Mouse (Mus musculus): ENCODE measurements around the gene Cpped1.

GRCm38 (mm10) chr16:11896411-11896810 is 12.8 kb downstream of the Cpped1 start:
- no peak for TF ChIP-seq PAX5 (IDR thresholded peaks at IDR 0.05; ENCODE audit: low read length)
- no peak for TF ChIP-seq USF1 (IDR thresholded peaks at IDR 0.05; ENCODE audit: low read depth, low read length)
- TF ChIP-seq ELF1 (IDR thresholded peaks at IDR 0.05; ENCODE audit: low read depth, low read length): peak; percentile 56
- no peak for TF ChIP-seq CTCF (conservative IDR thresholded peaks at IDR 0.05 in 1 of 2, IDR thresholded peaks at IDR 0.05 in 1 of 2; ENCODE audit: low read depth in 2 of 2, low read length in 2 of 2)
- no peak for TF ChIP-seq E2F4 (IDR thresholded peaks at IDR 0.05; ENCODE audit: insufficient replicate concordance, low read depth, low read length)
- TF ChIP-seq MEF2A (IDR thresholded peaks at IDR 0.05; ENCODE audit: borderline replicate concordance, low read depth, low read length): peak; percentile 24; the same call in 1 of the 2 replicates
- no peak for TF ChIP-seq EP300 (IDR thresholded peaks at IDR 0.05; ENCODE audit: low read length)
- no peak for TF ChIP-seq ZNF384 (IDR thresholded peaks at IDR 0.05; ENCODE audit: low read depth, low read length)
- no peak for TF ChIP-seq ZC3H11A (IDR thresholded peaks at IDR 0.05; ENCODE audit: low read depth, low read length)
- no peak; the same call in 1 of the 2 replicates for TF ChIP-seq MAX (IDR thresholded peaks at IDR 0.05; ENCODE audit: low read length)
- TF ChIP-seq SIN3A (IDR thresholded peaks at IDR 0.05; ENCODE audit: low read length): no peak

All from CH12.LX (cell line).